8 mouse cellular contexts compared by ENCODE assay signal in genomic region chr2:119972537-119972879, GRCm38 (mm10). TPM values are rescaled to one million over a fixed set of nuclear protein-coding genes. Genes with fewer than 3 reads are reported as not detected.
A peak's percentile ranks its signal among the peaks of the same experiment; 100 is the strongest.
DNase-seq lines count a peak whose midpoint lies in the region; ATAC-seq and TF ChIP-seq lines count a peak whose summit lies in the region.

Mapkbp1 (plus strand) TSS chr2:119972699.

- no peak for DNase-seq in layer of hippocampus, adult 2 months (ENCODE audit: low spot score in 2 of 2)
- no peak for DNase-seq in layer of hippocampus, adult 9-10 months (ENCODE audit: low spot score)
- no peak for DNase-seq in heart, postnatal 14 days
- DNase-seq in liver, embryonic 11.5 days (ENCODE audit: low spot score): no peak
- no peak for DNase-seq in embryo, embryonic 10.5 days (ENCODE audit: low spot score)
- no peak for DNase-seq in gastrocnemius, adult 8-10 months (ENCODE audit: low spot score in 2 of 2)
- DNase-seq in embryo, embryonic 11 days: no peak

- H3K9ac ChIP-seq in liver, embryonic 11.5 days (ENCODE audit: low read depth, low read length): peak within 1 kb of the TSS; percentile 78

- intact Hi-C loops in heart, postnatal 14 days (cut with DNase I): loop anchor here (1.0 to 5.0 kb wide), 4 partner anchors 39 to 200 kb away; partner anchors contain the start of genes Gm28042 and Jmjd7

- peaks cover 8% of the 10 kb centered on the region for H3K4me1 ChIP-seq in bone marrow macrophage, adult 2 months (ENCODE audit: control insufficient read depth, insufficient read depth, low read length)
- peaks cover 4% of the 10 kb centered on the region; the same call in 1 of the 2 replicates for H3K4me1 ChIP-seq in liver, embryonic 11.5 days (replicated peaks; ENCODE audit: control insufficient read depth, insufficient read depth, low read length)

- no peak for TF ChIP-seq CTCF in layer of hippocampus, adult 2 months (conservative IDR thresholded peaks at IDR 0.05)
- TF ChIP-seq CTCF in bone marrow macrophage, adult 2 months (IDR thresholded peaks at IDR 0.05; ENCODE audit: low read depth, low read length): no peak

- H3K4me2 ChIP-seq in liver, embryonic 11.5 days: peak within 1 kb of the TSS; percentile 89

- WGBS in liver, embryonic 11.5 days: 2% methylated on average over 19 of the region's 19 CpGs

- peak within 1 kb of the TSS; percentile 91 for H3K27ac ChIP-seq in layer of hippocampus, adult 2 months
- H3K27ac ChIP-seq in bone marrow macrophage, adult 2 months (ENCODE audit: insufficient read depth, low read depth, low read length): 0 out of 2 replicates have a peak within 1 kb of the TSS, but pooled peaks have one; percentile 11
- H3K27ac ChIP-seq in liver, embryonic 11.5 days (ENCODE audit: low read depth, low read length): peak within 1 kb of the TSS; percentile 60; the same call in 1 of the 2 replicates

- H3K27me3 ChIP-seq in liver, embryonic 11.5 days (replicated peaks; ENCODE audit: control insufficient read depth, insufficient read depth, low read length): no peaks in the 10 kb centered on the region

- H3K4me3 ChIP-seq in layer of hippocampus, adult 2 months: peak within 1 kb of the TSS; percentile 64
- H3K4me3 ChIP-seq in bone marrow macrophage, adult 2 months (ENCODE audit: insufficient read depth, low read length): peak within 1 kb of the TSS; percentile 80
- peak within 1 kb of the TSS; percentile 79 for H3K4me3 ChIP-seq in liver, embryonic 11.5 days (ENCODE audit: low read depth, low read length)

- no peak for TF ChIP-seq POLR2A in bone marrow macrophage, adult 2 months (IDR thresholded peaks at IDR 0.05; ENCODE audit: borderline replicate concordance, low read depth, low read length)

- H3K36me3 ChIP-seq in liver, embryonic 11.5 days (ENCODE audit: control insufficient read depth, insufficient read depth, low read length): no peaks in the 10 kb centered on the region

- no peaks in the 10 kb centered on the region for H3K9me3 ChIP-seq in liver, embryonic 11.5 days (ENCODE audit: control insufficient read depth, low read length)

- ATAC-seq in liver, embryonic 11.5 days (replicated peaks; ENCODE audit: low FRiP score): no peak; the same call in 1 of the 2 replicates

RNA-seq across cellular contexts. Expression of gene Mapkbp1, which starts in this region (rescaled TPM):
- 10 to 100 TPM; 43.7 to 45.6 TPM for total RNA-seq in layer of hippocampus, adult 2 months (2021)
- polyA plus RNA-seq in bone marrow macrophage, adult 2 months (2012; ENCODE audit: insufficient read depth, insufficient read length, missing spikeins): 5.4 and 7.5 TPM in 2 replicates
- total RNA-seq in heart, postnatal 14 days (2021): 10 to 100 TPM; 11.0 to 12.2 TPM
- 1.7 TPM in 2 replicates for polyA plus RNA-seq in liver, embryonic 11.5 days (2014; fragmentation: Nextera tagmentation; extraction: Ambion mirVana)
- 1 to 10 TPM; 6.0 to 8.4 (median 6.5) TPM for total RNA-seq in gastrocnemius, adult 8-10 months (2022)

Comparison
In these comparisons a context has a peak if more than half of its experiments do, and no peak if none do; other contexts are left out.
1. H3K27ac ChIP-seq: peak in every context shown above with its lines; median percentile 91 in layer of hippocampus, adult 2 months; 60 in liver, embryonic 11.5 days; 11 in bone marrow macrophage, adult 2 months.